Mouse (Mus musculus) kidney, postnatal 25 days (tissue): ENCODE measurements at regions not wholly inside any gene's neighbourhood (a gene's known extent, or its start where the extent isn't known, plus 50 kb on each side); places are given as distances from the start of the nearest gene placed in this dataset.
A peak's percentile ranks its signal among the peaks of the same experiment; 100 is the strongest.

ENCODE experiments used
- DNase-seq, 2 experiments: peaks; one replicate each; pipeline ENCODE4 v3.0.0; 2021; ENCODE audit warnings: mixed read lengths in 2 of 2

DNA sequence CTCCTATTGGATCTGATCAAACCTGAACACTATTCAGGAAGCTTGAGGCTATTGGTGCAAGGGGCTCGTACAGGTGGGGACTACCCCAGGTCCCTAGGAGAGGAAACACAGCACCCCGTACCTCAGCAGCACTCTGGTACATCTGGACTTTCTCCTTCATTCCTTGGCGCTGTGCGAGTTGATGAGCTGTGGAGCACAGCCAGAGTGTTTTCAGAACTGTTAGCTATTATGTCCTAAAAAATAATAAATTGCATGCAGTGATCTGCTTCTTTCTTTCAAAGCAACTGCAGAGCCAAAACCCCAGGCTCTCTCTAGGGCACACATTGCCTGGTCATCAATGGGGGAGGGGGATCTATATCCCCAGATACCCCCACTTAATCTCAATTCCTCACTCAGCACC, 122.6 kb downstream of the Gm12728 start:
- DNase-seq: no peak

DNA sequence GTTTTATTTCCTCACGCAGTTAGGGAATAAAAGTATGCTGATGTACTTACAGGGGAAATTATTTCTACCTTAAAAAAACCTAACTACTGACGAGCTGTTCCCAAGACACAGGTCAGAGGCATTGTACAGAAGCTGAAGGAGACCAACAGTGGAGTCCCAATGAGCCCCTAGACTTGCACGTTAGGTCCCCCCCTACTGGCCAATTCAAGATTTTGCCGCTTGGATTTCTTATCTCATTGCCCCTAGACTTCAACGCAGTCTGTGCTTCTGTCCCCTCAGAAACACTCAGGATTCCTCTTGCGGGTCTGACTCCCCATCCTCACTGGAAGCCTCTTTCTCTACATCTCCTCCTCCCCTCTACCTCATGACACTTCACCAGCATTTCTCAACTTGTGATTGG, 125.3 kb downstream of the Gm12728 start:
- peak in 1 of 2 experiments; percentile 58 for DNase-seq

DNA sequence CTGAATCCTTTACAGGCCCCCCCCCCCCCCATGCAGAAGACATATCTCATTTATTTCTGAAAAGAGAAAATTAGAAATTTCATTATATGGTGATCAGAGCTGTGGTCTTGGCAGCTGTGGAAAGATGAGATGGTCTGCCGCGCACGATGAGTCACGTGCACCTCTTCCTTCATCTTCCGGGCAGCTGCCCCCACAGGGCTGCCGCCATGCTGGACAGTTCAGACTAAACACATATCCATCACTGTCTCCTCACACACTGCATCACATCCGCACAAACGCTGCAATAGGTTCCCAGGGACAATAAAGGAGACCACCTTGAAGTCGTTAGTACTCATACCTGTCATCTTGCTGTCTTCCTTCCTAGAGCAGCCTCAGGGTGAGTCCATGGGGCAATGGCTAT, 126.6 kb downstream of the Gm12728 start:
- no peak for DNase-seq

DNA sequence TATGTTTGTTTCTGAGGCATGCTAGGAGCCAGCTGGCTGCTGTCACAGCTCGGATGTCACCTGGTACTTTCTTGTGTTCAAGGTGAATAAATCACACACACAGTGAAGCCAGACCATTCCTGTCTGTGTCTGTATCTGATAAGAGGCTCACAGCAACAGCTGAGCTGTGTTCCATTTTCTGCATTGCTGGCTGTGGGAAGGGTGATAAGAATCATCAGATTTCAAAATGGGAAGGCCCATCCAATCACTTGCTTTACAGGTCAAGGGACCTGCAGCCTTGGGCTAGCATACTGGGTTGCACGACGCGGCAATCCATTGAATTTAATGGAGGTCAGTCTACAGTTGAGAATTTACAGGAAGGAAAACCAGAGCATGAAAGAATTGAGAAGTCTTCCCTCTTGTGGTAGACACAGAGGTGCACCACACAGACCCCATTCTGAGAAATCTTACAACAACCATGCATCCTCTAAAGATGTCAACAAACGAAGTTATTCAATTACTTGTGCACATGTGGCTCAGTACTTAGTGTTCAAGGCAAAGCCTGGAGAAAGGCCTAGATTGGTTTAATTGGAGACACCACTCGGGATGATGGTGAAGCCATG, 135.2 kb downstream of the Gm12728 start:
- peak in 1 of 2 experiments; percentile 41 for DNase-seq

DNA sequence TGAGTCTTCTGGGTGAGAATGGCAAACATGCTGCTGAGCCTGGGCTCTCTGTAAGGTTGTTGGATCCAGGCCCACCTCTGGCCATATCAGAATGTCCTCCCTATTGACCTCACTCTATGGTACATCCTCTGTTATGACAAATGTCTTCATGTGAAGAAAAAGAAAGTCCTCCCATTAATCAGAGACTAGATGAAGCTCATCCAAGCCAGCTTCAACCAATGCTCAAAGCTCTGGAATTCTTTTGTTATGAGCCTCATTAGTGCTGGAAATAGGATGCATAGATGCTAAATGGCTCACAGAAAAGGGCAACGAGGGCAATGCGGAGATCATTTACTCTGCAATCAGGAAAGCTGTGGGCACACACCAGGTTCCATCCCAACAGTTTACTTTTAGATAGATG, 135.8 kb downstream of the Gm12728 start:
- DNase-seq: no peak

DNA sequence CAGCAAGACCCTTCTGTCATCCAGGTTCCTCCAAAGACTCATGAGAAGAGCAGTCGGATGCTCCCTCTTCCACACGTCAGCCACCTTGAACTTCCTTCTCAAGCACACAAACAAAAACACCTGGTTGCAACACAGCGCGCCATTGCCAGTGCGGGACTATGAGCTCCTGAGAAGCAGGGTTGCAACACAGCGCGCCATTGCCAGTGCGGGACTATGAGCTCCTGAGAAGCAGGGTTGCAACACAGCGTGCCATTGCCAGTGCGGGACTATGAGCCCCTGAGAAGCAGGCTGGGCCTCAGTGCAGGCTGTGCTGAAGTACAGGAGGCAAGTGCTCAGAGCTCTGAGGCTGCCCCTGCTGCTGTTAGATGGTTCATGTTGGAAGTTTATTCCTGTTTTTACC, 140.0 kb downstream of the Gm12728 start:
- no peak for DNase-seq

DNA sequence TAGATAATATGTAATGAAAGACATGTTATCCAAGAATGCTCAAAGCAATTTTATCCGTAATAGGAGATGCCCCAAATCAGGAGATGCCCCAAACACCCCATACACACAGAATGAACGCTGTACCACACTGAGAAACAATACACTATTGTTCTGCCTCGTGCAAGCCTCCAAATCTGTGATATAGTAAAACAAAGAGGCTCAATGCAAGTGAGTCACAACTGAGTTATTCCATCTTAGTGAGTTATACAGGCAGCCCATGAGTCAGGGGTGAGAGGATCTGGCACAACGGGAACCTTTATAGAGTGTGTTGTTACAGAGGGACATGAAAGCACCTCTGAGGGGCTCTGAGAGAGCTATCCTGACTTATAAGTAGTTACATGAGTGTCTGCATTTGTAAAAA, 145.3 kb downstream of the Gm12728 start:
- no peak for DNase-seq

DNA sequence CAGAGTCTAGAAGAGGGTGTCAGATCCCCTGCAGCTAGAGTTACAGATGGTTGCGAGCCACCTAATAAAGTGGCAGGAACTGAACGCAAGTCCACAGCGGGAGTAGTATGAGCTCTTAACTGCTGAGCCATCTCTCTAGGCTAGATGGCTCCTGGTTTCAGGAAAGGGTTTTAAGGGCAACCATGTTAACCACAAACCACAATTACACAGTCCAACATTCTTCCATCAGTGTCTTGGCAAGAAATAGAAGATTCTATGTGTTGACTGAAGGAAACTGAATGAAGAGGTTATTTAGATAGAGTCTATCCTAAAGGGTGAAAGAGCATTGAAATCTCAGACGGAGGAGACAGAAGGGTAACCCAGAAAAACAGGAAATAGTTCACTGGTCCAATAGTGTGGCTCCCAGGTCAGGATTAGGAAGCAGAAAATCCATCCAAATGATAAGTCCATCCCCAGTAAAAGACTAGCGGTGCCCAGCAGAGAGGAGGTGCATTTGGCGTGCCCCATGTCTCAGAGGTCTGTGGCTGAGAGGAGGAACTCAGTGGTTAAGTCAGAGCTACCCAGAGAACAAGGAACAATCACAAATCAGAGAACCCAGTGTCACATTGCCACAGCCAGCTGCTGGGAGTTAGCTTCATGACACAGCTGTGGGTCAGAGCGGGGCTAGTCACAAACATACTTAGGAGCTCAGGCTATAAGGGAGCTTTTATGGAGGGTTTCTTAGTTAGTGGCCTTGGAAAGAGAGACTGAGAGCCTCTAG, 147.3 kb downstream of the Gm12728 start:
- DNase-seq: no peak

DNA sequence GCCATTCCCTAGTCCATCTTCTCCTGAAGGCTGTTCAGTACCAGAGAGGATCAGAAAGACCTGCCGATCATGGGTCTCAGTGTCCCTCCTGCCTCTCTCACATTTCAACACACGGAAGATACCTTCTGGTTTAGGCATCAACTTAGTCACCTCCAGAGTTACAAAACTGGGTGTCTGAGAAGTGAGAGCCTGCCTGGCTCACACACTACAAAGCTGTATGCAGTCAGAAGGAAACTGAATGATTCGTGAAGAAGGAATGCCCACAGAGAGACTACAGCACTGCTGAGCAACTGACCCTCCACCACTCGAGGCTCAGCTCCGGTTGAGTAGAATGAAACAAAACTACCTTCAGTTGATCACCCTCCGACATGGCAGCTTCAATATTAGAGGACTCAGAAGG, 147.9 kb downstream of the Gm12728 start:
- DNase-seq: no peak

DNA sequence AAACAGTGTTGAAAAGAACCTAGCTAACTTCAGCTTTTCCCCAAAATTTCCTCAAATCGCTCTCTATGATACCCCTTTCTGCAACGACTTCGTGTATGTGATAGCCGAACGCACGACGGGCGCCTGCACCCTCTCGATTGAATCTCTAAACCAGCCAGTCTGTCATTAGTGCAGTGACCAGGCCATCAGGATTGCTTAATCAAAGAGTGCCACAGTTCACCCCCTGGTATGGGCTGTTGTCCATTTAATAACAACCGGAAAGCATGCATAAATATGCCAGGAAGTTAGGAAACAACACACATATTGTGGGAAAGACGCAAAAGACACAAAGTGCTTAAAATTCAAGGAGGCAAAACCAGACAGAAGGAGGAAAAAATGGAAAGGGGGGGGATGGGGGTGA, 149.2 kb downstream of the Gm12728 start:
- DNase-seq: no peak

DNA sequence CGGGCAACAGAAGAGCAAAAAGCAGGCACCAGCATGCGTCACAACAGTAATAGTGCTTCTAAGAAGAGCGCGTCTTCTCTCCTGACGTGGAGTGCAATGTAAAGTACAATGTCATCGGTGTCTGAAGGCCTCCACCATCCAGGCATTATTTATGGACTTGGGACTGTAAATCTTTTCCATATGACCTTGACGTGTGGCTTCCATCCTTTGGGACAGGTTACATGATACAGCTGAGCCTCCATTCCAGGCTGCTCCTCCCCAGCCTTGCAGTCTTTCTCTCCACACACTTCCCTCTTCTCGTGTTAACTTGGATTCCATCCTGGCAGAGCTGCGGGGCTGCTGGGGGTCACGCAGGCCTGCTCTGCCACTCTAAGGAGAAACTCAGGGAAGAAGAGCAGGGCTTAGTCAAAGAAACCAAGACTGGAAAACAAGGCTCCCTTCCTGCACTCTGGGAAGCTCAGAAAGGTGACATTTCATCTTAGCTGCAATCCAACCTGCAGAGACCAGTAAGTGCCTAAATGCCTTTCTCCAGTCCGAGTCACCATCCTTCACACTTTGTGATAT, 150.0 kb downstream of the Gm12728 start:
- DNase-seq: no peak

DNA sequence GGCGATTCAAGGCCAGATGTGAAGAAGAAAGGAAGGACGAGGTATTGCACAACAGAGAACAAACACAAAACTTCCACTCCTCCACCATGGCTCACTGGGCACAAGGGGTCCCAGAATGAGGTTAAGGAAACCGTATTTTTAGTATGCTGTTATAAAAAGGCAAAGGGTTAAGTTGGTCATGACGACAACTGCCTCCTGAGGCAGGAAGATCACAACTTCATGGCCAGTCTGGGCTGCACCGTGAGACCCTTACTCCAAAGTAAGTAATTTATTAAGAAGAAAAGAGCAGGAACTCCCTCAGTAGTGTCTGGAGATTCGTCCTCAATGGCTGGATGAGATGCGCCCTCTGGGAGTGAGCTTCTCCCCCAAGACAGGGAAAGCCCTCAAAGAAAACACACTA, 151.2 kb downstream of the Gm12728 start:
- no peak for DNase-seq

DNA sequence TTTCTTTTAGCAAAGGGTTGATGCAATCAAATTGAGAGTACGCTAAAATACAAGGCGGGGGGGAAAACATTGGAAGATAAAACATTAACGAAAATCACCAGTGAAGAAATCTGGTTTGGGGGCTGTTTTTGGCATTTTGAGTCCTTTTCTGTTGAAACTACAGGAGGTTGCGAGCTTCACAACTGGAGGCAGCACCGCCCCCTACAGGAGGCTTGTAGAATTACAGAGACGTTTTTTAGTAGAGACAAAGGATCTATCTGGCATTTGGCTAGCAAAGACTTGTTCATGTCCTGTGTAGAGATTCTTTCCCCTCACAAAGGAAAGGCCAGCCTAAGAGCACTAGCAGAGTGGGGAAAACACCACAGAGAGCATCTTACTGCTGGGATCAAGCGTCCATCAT, 152.1 kb downstream of the Gm12728 start:
- peak in 1 of 2 experiments; percentile 55 for DNase-seq

DNA sequence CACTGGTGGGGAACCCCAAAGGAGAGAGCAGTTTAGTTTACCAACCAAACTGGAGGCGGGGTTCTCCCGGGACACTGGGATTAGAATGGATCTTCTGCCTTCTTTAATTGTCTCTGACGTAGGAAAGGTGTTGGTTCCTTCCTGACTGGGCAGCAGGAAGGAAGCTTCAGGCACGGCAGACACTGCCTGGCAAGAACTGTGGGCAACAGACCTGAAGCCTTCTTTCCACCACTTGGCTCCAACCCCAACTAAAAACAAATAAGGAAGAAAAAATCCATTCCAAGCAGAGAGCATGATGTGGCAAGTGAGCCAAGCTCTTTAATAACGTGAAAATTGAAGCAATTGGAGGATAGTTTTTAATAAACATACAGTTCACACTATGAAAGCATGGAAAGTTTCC, 155.3 kb downstream of the Gm12728 start:
- DNase-seq: peak; percentile 12 to 51

DNA sequence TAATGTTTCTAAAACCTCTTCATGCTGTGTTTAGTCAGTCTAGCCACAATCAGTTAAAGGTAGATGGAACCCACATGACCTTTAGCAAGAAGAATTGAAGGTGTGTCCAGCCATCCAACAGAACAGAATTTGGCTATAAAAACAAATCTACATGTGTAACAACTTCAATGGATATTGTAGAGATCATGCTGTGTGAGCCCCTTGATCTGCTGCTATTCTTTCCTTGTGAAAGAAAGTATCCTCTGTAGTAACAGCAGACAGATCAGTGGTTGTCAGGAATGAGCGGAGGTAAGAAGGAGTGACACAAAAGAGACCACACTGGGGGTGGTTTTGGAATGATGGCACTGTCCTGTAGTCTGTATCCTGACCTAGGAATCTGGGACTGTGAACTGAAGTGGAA, 156.3 kb downstream of the Gm12728 start:
- DNase-seq: no peak

DNA sequence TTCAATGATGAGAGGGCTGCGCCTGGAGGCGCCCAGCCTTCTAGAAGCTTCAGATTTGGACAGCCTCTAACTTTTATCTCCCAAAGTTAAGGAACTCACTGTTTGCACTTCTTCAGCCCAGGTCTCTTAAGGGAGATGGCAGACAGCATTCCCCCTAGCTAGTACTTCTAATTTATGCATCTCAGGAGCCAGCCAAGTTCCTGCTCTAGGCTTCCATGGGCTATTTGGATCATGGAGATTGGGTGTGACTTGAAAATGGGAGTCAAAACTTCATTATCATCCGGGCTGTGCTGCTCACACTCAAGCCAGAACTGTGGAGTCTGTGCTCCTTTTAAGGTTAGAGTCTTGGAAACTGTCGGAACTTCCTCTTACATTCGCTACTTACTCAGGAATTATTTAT, 158.7 kb downstream of the Gm12728 start:
- DNase-seq: no peak

DNA sequence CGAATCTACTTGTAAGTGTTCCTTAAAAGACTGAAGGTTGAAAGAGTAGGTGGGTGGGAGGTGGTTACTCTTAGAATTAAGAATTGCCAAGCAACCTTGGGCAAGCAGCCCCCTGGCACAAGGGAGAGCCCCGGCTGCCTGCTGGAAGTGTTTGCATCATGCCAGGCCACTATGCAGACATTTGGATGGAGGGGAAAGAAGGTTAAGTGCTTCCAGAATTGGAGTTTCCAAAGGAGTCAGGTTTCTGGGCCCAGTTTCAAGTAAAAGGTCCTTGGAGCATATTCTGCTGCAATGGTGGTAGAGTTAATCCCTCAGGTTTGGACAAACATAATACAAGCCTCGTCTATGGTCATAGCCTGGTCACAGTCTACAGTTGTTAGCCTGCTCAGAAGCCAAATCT, 162.7 kb downstream of the Gm12728 start:
- DNase-seq: no peak

DNA sequence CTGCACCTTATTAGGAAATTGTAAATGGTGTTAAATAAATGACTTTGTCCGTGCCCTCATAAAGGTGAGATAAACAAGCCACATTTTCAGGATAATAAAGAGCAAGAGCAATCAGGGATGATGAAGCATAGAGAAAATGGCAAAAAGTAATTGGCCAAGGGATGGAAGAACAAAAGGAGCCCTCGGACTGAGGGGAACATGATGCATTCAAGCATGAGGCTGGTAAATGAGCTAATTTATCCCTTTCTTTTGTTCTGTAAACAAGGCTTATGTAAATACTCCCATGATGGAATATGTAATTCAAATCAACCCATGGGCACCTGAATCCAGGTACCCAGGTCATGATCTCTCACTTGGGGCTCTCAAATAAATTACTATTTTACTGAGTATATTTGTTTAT, 166.8 kb downstream of the Gm12728 start:
- no peak for DNase-seq

DNA sequence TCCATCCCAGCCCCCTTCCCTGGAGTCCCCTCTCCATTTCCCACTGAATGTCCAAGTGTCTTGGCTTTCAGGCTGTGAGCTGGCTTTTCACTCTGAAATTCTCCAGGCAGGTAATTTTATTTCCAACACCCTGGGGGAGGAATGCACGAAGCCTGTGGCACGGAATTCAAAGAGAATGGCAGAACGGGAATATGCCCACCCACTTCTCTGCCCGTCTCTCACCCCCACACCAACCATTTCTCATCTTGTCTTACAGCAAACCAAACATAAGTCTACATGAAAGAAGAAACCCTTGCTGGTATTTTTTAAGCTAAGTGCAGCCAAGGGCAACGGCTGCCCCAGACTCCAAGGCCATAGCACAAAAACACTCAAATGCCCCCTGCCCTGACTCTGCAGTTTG, 168.7 kb downstream of the Gm12728 start:
- DNase-seq: no peak

DNA sequence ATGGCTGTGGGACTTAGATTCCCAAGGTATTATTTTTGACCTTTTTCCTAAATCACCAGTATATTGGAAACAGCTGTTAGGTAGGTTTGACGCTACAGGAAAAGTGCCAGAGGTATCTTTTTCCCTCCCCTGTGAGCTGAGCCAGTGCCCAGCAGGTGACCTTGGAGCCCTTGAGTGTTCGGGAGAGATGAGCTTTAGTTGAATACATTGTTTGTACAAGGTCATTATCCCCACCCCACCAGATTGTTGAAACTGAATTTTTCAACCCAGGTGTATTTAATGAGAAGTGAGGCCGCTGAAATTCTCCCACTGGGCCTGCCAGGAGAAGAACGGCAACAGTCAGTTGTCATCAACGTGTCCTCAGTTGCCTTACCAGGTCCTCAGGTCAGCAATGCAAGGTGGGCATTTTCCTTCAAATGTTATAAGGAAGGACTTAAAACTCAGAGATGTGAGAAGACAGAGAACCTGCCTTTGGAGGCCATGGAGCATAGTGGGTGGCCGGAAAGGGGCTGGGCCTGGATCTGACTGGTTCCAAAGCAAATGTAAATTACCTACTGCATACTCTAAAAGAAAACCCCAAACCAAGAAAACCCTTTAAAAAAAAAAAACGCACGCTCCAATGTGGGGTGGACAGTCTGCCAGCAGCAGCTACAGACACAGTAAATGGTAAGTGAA, 172.2 kb downstream of the Gm12728 start:
- no peak for DNase-seq

DNA sequence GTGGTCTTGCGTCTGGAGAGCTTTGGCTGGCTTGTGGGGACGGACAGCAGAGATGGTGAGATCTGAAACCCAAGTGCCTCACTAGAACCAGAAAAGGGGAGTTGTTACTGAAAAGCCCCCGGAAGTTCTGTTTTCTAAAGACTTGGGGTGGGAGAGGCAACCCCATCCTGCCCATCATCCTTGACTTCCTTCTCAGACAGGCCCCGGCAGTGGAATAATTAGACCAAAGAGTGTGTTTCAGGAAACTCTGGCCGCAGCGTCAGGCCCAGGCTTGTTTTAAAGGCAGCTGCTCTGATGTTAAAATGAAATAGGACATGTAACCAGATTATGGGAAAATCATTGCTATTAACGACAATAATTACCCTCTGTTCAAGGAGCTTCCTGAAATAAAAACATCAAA, 172.9 kb downstream of the Gm12728 start:
- DNase-seq: no peak

DNA sequence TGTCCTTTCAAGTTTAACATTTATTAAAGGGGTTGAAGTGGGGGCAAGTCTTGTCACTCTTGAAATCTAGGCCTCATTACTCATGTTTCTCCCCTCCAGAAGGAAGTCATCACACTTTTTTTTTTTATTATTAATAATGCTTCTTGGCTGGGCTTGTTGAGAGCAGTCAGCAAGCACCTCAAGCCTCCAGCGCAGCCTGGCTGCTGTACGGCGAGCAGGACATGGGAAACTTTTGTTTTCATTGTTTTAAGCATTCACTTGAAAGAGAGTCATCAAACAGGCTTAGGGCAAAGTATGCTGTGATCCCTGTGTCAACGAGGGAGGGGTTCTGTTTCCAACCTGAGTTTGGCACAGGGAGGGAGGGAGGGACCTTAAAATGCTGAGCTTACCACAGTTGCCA, 178.7 kb downstream of the Gm12728 start:
- no peak for DNase-seq

DNA sequence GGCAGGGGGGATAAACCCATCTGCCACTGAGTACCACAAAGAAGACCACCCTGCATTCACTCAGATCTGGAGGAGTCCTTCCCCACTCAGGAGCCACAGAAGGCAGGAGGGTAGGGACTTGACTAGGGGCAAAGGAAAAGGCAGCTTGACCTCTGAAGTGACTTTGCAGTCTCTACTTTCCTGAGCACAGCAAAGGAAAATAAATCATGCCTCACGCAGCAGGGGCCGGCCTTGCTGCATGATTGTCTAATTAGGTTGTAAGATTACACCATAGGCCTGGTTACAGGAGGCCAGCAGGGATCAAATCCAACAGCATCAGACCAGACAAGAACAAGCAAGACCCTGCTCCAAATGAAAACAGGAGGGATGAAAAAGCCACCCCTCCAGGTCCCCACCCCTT, 180.0 kb downstream of the Gm12728 start:
- DNase-seq: no peak

DNA sequence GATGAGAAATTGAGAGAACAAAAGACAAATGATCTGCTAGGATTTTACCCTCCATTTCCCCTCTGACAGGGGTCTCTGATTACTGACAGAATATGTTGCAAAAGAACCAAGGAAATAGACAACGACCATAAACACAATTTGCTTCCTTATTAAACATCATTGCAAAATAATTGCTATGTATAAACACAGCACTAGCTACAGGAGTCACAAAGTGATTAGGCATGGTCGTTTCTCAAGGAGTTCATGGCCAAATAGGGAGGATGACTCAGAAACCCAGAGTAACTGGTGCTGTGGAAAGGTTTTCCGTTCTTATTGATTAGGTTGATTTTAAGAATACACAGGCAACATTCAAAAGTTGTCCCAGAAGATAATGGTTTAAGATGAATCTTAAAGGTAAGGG, 180.4 kb downstream of the Gm12728 start:
- DNase-seq: no peak
